Mouse (Mus musculus): ENCODE measurements at regions not wholly inside any gene's neighbourhood (a gene's known extent, or its start where the extent isn't known, plus 50 kb on each side); places are given as distances from the start of the nearest gene placed in this dataset.

DNA sequence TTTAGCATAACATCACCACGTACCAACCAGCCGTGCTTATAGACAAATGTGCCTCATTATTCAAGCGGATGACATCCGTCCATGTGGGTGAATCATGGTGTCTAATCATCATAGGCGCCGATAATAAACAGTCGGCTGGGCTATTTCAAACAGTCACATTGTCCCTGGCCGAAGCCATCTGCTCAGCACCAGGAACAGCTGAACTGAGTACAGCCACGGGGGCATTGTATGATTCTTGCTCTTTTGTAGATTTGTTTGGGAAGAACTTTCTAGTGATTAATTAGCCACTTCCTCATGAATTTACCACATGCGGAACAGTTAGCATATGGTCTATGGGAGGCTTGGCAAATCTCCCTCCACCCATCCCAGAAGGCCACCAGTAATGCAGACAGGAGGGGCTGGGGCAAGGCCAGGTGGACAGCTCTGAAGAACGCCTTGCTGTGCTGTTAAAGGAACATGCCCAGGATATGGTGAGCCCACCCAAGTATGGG is 116.4 kb upstream of the Cops8 start:
- H3K9me3 ChIP-seq (ENCODE audit: low read length) = no peaks in the 10 kb centered on the region
- no peaks in the 10 kb centered on the region for H3K36me3 ChIP-seq (ENCODE audit: insufficient read depth, low read length)
- no peaks in the 10 kb centered on the region for H3K27me3 ChIP-seq (ENCODE audit: insufficient read depth, low read length)
- H3K27ac ChIP-seq (ENCODE audit: low read length) = no peak overlapping the region
- H3K4me1 ChIP-seq (ENCODE audit: insufficient read depth, low read length) = peaks cover 7% of the 10 kb centered on the region; the same call in 1 of the 2 replicates
- no peak overlapping the region for H3K4me2 ChIP-seq (replicated peaks; ENCODE audit: low read depth, low read length)
- no peak overlapping the region for H3K9ac ChIP-seq (replicated peaks; ENCODE audit: low read length)
- no peak overlapping the region for H3K4me3 ChIP-seq (ENCODE audit: low read length)
- no peak for ATAC-seq (ENCODE audit: low FRiP score, low TSS enrichment)
- WGBS = 69% methylated on average over 11 of the region's 11 CpGs

DNA sequence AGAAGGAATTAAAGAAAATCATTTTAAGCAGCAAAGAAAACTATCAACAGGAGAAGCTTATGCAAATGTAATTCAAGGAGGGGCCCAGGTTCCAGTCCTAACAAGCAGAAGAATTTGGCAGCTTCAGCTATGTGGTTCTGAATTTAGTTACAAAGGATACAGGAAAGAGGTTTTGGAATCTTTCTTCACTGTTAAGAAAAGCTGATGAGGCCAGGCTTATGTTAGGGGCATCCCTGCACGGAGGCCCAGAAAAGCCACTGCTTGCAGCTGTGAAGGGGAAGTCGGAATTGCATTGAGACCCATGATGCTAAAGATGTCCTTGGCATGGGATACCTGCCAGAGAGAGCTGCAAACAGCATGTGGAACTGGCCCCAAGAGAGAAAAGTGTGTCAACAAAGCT is 114.9 kb upstream of the Cops8 start:
- Histone ChIP-seq H3K9me3 (ENCODE audit: low read length) (no peaks in the 10 kb centered on the region), H3K4me2 (replicated peaks; ENCODE audit: low read depth, low read length) (no peak overlapping the region), H3K9ac (replicated peaks; ENCODE audit: low read length) (no peak overlapping the region), H3K27me3 (ENCODE audit: insufficient read depth, low read length) (no peaks in the 10 kb centered on the region), H3K36me3 (ENCODE audit: insufficient read depth, low read length) (no peaks in the 10 kb centered on the region), H3K27ac (ENCODE audit: low read length) (no peak overlapping the region), H3K4me1 (ENCODE audit: insufficient read depth, low read length) (no peaks in the 10 kb centered on the region), H3K4me3 (ENCODE audit: low read length) (no peak overlapping the region)
- ATAC-seq (ENCODE audit: low FRiP score, low TSS enrichment) = no peak
- WGBS = 83% methylated on average over 2 of the region's 2 CpGs

DNA sequence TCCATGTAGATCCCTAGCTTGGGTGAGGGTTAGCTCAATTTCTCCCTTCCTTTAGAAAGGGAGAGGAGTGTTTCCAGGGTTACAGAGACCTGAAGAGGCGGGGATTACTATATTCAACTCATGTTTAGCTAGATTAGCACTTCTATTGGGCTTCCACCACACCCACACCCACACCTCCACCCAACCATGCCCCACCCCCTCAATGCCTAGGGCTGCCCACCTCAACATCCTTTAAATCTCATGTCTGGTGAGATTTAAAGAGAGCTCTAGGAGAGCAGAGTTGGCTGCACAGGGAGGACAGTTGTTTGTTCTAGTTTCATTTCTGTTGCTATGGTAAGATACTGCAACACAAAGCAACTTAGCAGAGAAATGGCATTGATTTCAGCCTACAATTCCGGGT is 113.8 kb upstream of the Cops8 start:
- H3K27me3 ChIP-seq (ENCODE audit: insufficient read depth, low read length) = no peaks in the 10 kb centered on the region
- H3K4me1 ChIP-seq (ENCODE audit: insufficient read depth, low read length) = no peaks in the 10 kb centered on the region
- no peak overlapping the region for H3K4me2 ChIP-seq (replicated peaks; ENCODE audit: low read depth, low read length)
- H3K27ac ChIP-seq (ENCODE audit: low read length) = no peak overlapping the region
- H3K36me3 ChIP-seq (ENCODE audit: insufficient read depth, low read length) = no peaks in the 10 kb centered on the region
- 82% methylated on average over 2 of the region's 2 CpGs for WGBS
- no peak for ATAC-seq (ENCODE audit: low FRiP score, low TSS enrichment)
- H3K9me3 ChIP-seq (ENCODE audit: low read length) = no peaks in the 10 kb centered on the region
- no peak overlapping the region for H3K9ac ChIP-seq (replicated peaks; ENCODE audit: low read length)
- H3K4me3 ChIP-seq (ENCODE audit: low read length) = no peak overlapping the region

DNA sequence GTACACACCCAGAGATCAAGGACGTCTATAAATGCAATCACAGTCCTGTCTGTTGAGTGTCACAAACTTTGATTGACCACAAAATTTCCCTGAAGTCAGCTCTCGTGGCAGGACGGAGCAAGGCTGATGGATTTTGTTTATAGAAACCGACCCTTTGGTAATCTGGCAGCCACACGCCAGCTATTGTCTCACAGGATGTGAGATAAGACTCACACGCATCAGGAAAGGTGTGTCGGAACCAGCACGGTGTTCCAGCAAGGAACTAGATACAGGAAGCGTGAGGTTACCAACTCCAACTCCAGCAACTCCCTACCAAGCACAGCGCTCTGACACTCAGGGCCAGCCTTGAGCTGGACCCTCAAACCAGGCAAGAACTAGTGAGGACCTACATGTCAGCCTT is 112.4 kb upstream of the Cops8 start:
- no peak overlapping the region for H3K4me2 ChIP-seq (replicated peaks; ENCODE audit: low read depth, low read length)
- no peaks in the 10 kb centered on the region for H3K27me3 ChIP-seq (ENCODE audit: insufficient read depth, low read length)
- no peaks in the 10 kb centered on the region for H3K36me3 ChIP-seq (ENCODE audit: insufficient read depth, low read length)
- no peak overlapping the region for H3K4me3 ChIP-seq (ENCODE audit: low read length)
- H3K9ac ChIP-seq (replicated peaks; ENCODE audit: low read length) = no peak overlapping the region
- no peaks in the 10 kb centered on the region for H3K9me3 ChIP-seq (ENCODE audit: low read length)
- 68% methylated on average over 10 of the region's 10 CpGs for WGBS
- no peaks in the 10 kb centered on the region for H3K4me1 ChIP-seq (ENCODE audit: insufficient read depth, low read length)
- ATAC-seq (ENCODE audit: low FRiP score, low TSS enrichment) = no peak
- H3K27ac ChIP-seq (ENCODE audit: low read length) = no peak overlapping the region

DNA sequence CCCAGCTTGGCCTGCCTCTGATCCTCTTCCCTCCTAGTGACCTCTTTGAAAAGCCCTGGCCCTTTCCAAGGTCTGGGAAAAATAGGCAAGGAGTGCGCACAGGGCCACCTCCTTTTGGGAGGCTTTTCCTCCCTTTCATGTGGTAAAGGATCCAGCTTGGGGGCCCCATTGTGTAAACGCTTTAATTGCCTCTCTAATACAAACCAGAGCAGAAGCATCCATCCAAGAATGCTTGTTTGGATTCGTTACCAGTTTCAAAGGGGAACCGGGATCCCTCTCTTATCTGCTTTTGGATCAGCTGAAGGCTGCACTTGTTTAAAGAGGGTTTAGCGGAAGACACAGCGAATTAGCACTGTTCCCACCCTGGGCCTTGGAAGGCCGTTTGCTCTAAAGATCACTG is 109.3 kb upstream of the Cops8 start:
- H3K9ac ChIP-seq (replicated peaks; ENCODE audit: low read length) = no peak overlapping the region
- no peak for ATAC-seq (ENCODE audit: low FRiP score, low TSS enrichment)
- H3K27me3 ChIP-seq (ENCODE audit: insufficient read depth, low read length) = no peaks in the 10 kb centered on the region
- H3K27ac ChIP-seq (ENCODE audit: low read length) = no peak overlapping the region
- WGBS = 34% methylated on average over 7 of the region's 7 CpGs
- H3K4me2 ChIP-seq (replicated peaks; ENCODE audit: low read depth, low read length) = no peak overlapping the region
- H3K36me3 ChIP-seq (ENCODE audit: insufficient read depth, low read length) = no peaks in the 10 kb centered on the region
- no peak overlapping the region for H3K4me3 ChIP-seq (ENCODE audit: low read length)
- H3K4me1 ChIP-seq (ENCODE audit: insufficient read depth, low read length) = no peaks in the 10 kb centered on the region
- no peaks in the 10 kb centered on the region for H3K9me3 ChIP-seq (ENCODE audit: low read length)

DNA sequence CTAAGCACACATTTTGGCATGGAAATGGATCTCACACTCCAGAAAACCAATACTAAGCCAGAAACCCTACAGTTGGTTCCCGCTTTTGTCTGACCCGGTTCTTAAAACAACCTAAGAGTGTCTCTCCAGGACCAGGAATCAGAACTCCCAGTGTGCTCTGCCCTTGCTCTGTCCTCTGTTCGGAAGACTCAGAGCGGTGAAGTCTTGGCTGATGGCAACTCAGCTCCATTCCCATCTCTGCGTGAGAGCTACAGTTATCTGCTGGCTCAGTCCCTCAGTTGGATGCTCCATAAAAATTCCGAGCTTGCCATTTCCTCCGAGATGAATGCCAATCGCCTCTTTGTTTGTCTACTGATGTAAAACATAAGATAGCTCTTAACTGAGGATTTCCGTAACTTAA is 107.6 kb upstream of the Cops8 start:
- no peaks in the 10 kb centered on the region for H3K27me3 ChIP-seq (ENCODE audit: insufficient read depth, low read length)
- 81% methylated on average over 9 of the region's 9 CpGs for WGBS
- H3K9ac ChIP-seq (replicated peaks; ENCODE audit: low read length) = no peak overlapping the region
- ATAC-seq (ENCODE audit: low FRiP score, low TSS enrichment) = no peak
- no peaks in the 10 kb centered on the region for H3K36me3 ChIP-seq (ENCODE audit: insufficient read depth, low read length)
- H3K4me2 ChIP-seq (replicated peaks; ENCODE audit: low read depth, low read length) = no peak overlapping the region
- H3K9me3 ChIP-seq (ENCODE audit: low read length) = peaks cover 4% of the 10 kb centered on the region; the same call in 1 of the 2 replicates
- H3K27ac ChIP-seq (ENCODE audit: low read length) = no peak overlapping the region
- no peak overlapping the region for H3K4me3 ChIP-seq (ENCODE audit: low read length)
- H3K4me1 ChIP-seq (ENCODE audit: insufficient read depth, low read length) = no peaks in the 10 kb centered on the region

DNA sequence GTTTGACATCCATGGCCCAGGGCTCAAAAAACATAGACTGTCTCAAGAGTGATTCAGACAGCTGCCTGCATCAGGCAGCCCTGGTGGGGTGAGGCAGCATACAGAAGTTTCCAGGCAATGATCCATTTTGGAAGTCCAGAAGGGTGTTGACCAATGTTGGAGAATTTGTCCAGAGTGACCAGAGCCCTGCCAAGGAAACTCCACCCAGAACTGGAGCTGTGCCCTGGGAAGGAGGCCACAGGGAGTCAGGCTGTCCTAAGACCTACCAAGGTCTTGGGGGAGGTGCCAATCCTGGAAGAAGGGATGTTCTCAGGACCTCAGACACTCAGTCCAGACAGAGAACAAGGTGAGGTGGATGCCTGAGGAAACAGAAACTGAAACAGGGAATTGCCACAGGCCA is 105.2 kb upstream of the Cops8 start:
- no peak overlapping the region for H3K4me2 ChIP-seq (replicated peaks; ENCODE audit: low read depth, low read length)
- no peaks in the 10 kb centered on the region for H3K36me3 ChIP-seq (ENCODE audit: insufficient read depth, low read length)
- no peaks in the 10 kb centered on the region for H3K27me3 ChIP-seq (ENCODE audit: insufficient read depth, low read length)
- H3K9me3 ChIP-seq (ENCODE audit: low read length) = peaks cover 4% of the 10 kb centered on the region; the same call in 1 of the 2 replicates
- no peak overlapping the region for H3K27ac ChIP-seq (ENCODE audit: low read length)
- no peak overlapping the region for H3K4me3 ChIP-seq (ENCODE audit: low read length)
- no peak for ATAC-seq (ENCODE audit: low FRiP score, low TSS enrichment)
- H3K9ac ChIP-seq (replicated peaks; ENCODE audit: low read length) = no peak overlapping the region
- H3K4me1 ChIP-seq (ENCODE audit: insufficient read depth, low read length) = no peaks in the 10 kb centered on the region

DNA sequence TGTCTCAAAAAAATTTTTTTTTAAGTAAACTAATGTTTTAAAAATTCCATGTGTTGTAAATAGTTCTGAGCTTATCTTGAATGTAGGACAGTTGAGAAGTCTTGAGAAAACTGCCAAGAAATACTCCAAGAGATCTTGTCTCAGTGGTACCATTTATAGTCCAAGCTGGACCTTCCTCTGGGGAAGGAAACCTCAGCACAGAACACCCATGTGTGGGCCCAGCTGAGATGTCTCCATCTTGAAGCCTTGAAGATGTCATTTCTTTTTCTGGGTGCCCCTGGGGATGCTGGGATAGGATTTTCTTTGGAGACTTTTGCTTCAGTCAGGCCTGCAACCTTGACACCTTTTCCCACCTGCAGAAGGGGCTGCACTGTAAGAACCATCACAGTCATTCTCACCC is 101.4 kb upstream of the Cops8 start:
- Histone ChIP-seq H3K9ac (replicated peaks; ENCODE audit: low read length) (no peak overlapping the region), H3K4me1 (ENCODE audit: insufficient read depth, low read length) (no peaks in the 10 kb centered on the region), H3K27me3 (ENCODE audit: insufficient read depth, low read length) (no peaks in the 10 kb centered on the region), H3K4me3 (ENCODE audit: low read length) (no peak overlapping the region), H3K27ac (ENCODE audit: low read length) (no peak overlapping the region), H3K9me3 (ENCODE audit: low read length) (peaks cover 4% of the 10 kb centered on the region; the same call in 1 of the 2 replicates), H3K36me3 (ENCODE audit: insufficient read depth, low read length) (no peaks in the 10 kb centered on the region), H3K4me2 (replicated peaks; ENCODE audit: low read depth, low read length) (no peak overlapping the region)
- ATAC-seq (ENCODE audit: low FRiP score, low TSS enrichment) = no peak

DNA sequence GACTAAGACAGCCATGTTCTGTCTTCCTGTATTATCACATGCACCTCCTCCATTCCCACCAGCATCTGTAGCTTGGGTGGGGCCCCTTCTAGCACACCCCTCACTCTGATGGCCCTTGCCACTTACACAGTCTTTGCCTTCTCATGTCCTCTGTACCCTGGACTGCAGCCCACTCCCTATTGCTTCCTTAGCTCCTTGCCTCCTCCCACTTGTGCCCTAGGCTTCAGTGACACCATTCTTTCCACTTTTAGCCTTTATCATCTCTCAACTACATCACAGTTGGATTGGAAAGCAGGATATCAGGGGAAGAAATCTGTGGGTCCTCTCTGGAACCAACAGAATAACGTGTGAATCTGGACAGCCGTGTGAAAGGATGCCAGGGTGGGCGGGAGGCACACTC is 100.4 kb upstream of the Cops8 start:
- Histone ChIP-seq H3K36me3 (ENCODE audit: insufficient read depth, low read length) (no peaks in the 10 kb centered on the region), H3K4me2 (replicated peaks; ENCODE audit: low read depth, low read length) (no peak overlapping the region), H3K27ac (ENCODE audit: low read length) (no peak overlapping the region), H3K4me1 (ENCODE audit: insufficient read depth, low read length) (peaks cover 5% of the 10 kb centered on the region; the same call in 1 of the 2 replicates), H3K9me3 (ENCODE audit: low read length) (peaks cover 4% of the 10 kb centered on the region; the same call in 1 of the 2 replicates), H3K27me3 (ENCODE audit: insufficient read depth, low read length) (no peaks in the 10 kb centered on the region), H3K9ac (replicated peaks; ENCODE audit: low read length) (no peak overlapping the region), H3K4me3 (ENCODE audit: low read length) (no peak overlapping the region)
- WGBS = 93% methylated on average over 3 of the region's 3 CpGs
- ATAC-seq (ENCODE audit: low FRiP score, low TSS enrichment) = no peak

DNA sequence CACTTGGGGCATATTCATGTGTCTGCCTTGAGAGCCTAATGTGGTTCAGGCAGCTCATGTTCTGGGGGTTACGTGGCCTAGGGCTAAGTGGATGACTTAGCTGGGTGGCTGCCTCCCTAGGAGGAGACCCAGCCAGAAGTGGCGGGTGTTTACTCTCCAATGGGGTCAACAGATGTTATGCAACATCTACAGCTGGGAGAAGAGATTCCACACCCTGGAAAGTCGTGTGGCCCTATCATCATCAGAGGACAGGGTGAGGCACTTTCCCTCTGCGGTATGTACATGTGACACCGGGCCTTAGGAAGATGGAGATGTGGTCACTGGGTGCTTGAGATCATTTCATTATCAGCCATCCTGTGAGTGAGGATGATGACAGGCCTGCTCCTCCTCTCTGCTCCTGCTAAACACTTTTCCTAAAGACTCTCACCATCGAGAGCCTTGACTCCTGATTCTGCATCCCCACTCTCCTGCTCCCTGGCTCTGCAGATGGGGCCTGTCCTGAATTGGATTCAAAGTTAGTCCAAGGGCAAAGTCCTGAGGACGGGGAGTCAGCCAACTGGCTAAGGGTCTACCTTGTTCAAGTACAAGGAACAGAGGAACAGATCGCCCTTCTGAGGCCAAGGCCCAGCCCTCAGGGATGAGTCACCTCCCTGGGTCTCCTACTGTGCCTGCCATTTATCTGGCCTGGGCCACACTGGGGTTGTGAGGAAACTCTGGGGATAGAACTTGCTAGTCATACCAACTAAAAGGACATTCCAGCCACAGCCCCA is 99.8 kb upstream of the Cops8 start:
- no peaks in the 10 kb centered on the region for H3K36me3 ChIP-seq (ENCODE audit: insufficient read depth, low read length)
- peaks cover 5% of the 10 kb centered on the region; the same call in 1 of the 2 replicates for H3K4me1 ChIP-seq (ENCODE audit: insufficient read depth, low read length)
- H3K9me3 ChIP-seq (ENCODE audit: low read length) = peaks cover 4% of the 10 kb centered on the region; the same call in 1 of the 2 replicates
- no peak overlapping the region for H3K4me2 ChIP-seq (replicated peaks; ENCODE audit: low read depth, low read length)
- no peak overlapping the region for H3K27ac ChIP-seq (ENCODE audit: low read length)
- no peak overlapping the region for H3K4me3 ChIP-seq (ENCODE audit: low read length)
- 91% methylated on average over 8 of the region's 8 CpGs for WGBS
- no peaks in the 10 kb centered on the region for H3K27me3 ChIP-seq (ENCODE audit: insufficient read depth, low read length)
- no peak for ATAC-seq (ENCODE audit: low FRiP score, low TSS enrichment)
- H3K9ac ChIP-seq (replicated peaks; ENCODE audit: low read length) = no peak overlapping the region

Data from kidney, embryonic 16.5 days (tissue).